Mouse (Mus musculus): ENCODE measurements at regions not wholly inside any gene's neighbourhood (a gene's known extent, or its start where the extent isn't known, plus 50 kb on each side); places are given as distances from the start of the nearest gene placed in this dataset.

DNA sequence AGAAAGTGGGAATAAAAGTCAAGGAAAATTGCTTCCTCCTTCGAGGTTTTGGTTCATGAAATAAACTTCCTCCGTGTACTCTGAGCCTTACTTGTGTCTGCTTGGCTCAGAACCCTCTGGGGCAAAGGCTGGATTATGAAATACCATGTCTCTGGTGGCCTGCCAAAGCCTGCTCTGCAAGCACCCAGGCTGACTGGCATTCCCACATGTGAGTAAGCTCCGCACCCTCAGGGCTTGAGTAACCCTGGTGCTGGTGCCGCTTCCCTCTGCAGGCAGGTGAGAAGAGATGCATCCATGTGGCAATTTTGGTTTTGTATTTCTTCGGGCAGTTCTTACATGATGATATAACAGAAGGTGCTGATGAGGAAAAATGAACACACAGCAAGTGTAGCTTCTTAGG lies 66.0 kb downstream of the Nr2f2 start:
- TF ChIP-seq CTCF (IDR thresholded peaks at IDR 0.05; ENCODE audit: low read depth): no peak; the same call in 1 of the 2 replicates
- no peaks in the 10 kb centered on the region for H3K27me3 ChIP-seq (ENCODE audit: insufficient read depth, low read length)
- WGBS: 56% methylated on average over 5 of the region's 5 CpGs
- no peak overlapping the region for H3K4me2 ChIP-seq (ENCODE audit: low read depth, low read length)
- H3K27ac ChIP-seq: no peak overlapping the region
- DNase-seq (ENCODE audit: low spot score) (no peak), ATAC-seq (no peak)
- H3K36me3 ChIP-seq (ENCODE audit: insufficient read depth, low read length): no peaks in the 10 kb centered on the region
- H3K9me3 ChIP-seq (ENCODE audit: low read length): no peaks in the 10 kb centered on the region
- H3K4me3 ChIP-seq (ENCODE audit: low read length): no peak overlapping the region
- no peaks in the 10 kb centered on the region for H3K4me1 ChIP-seq (ENCODE audit: insufficient read depth, low read length)
- no peak overlapping the region for H3K9ac ChIP-seq (replicated peaks; ENCODE audit: low read length)

DNA sequence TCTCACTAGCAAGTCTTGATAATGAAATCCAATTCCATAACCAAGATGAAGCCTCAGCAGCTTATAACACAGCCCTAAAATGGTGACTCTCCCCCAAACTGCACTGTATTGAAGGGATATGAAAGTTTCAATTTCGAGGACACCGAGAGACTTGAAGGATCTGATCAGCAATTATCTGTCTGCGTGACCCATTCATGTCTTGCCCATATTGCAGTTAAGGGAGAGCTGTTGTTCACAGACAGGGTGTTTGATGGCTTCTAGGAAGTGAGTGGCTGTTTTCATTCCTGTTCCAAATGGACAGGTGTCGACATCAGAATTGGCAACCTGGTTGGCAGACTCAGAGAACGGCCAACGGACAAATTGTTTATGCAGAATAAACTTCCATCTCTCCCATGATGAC lies 75.1 kb downstream of the Nr2f2 start:
- Histone ChIP-seq H3K36me3 (ENCODE audit: insufficient read depth, low read length) (no peaks in the 10 kb centered on the region), H3K9me3 (ENCODE audit: low read length) (no peaks in the 10 kb centered on the region), H3K9ac (replicated peaks; ENCODE audit: low read length) (no peak overlapping the region), H3K27ac (no peak overlapping the region), H3K4me2 (ENCODE audit: low read depth, low read length) (no peak overlapping the region), H3K4me1 (ENCODE audit: insufficient read depth, low read length) (no peaks in the 10 kb centered on the region), H3K4me3 (ENCODE audit: low read length) (no peak overlapping the region), H3K27me3 (ENCODE audit: insufficient read depth, low read length) (peaks cover 23% of the 10 kb centered on the region)
- WGBS: 84% methylated on average over 6 of the region's 6 CpGs
- no peak for TF ChIP-seq CTCF (IDR thresholded peaks at IDR 0.05; ENCODE audit: low read depth)
- no peak for ATAC-seq
- DNase-seq (ENCODE audit: low spot score): no peak

DNA sequence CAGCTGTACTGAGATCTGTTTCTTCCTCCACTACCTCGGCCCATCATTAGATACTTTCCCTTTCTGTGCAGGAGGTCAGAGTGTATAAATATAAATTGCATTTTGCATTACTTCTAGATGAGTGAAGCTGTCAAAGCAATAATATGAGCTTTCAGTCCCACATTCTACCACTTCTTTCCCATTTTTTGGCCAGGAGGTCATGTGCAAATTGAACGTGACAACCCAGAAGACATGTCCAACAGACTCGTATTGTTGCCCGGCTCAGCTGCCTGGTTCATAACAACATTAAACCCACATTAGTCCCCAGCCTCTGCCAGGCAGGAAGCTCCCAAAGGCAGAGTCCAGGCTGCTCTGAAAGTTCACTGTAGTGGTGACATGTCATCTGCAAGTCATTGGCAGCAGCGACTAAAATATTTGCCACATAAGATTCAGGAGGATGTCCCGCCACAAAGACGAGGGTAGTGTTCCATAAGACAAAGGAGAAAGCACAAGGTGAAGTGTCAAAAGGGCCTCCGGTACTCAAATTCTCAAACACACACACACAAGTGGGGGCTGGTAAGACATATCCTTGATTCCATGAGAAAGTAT lies 75.7 kb downstream of the Nr2f2 start:
- no peaks in the 10 kb centered on the region for H3K9me3 ChIP-seq (ENCODE audit: low read length)

DNA sequence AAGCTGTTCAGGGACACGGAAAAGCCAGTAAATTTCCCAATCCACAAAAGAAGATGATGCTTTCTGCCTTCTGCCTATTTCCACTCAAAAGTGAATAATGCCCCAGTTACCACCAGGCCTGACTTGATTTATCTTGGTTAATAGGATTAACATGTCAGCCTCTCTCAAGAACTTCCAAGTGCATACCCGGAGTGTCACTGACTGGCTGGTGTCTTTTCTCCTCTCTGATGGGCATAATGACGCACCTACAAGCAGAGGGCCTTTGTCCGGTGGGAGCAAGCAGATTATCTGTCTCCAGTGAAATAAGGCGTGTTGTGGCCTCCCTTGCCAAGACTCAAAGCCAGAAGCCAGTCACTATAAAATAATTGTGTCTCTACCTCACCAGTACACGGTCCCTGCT lies 76.3 kb downstream of the Nr2f2 start:
- Histone ChIP-seq H3K36me3 (ENCODE audit: insufficient read depth, low read length) (no peaks in the 10 kb centered on the region), H3K27me3 (ENCODE audit: insufficient read depth, low read length) (peaks cover 28% of the 10 kb centered on the region), H3K9me3 (ENCODE audit: low read length) (no peaks in the 10 kb centered on the region), H3K27ac (no peak overlapping the region), H3K4me1 (ENCODE audit: insufficient read depth, low read length) (no peaks in the 10 kb centered on the region), H3K4me2 (ENCODE audit: low read depth, low read length) (no peak overlapping the region), H3K4me3 (ENCODE audit: low read length) (no peak overlapping the region), H3K9ac (replicated peaks; ENCODE audit: low read length) (no peak overlapping the region)
- DNase-seq (ENCODE audit: low spot score) (peak; percentile 23), ATAC-seq (no peak)
- WGBS: 43% methylated on average over 6 of the region's 6 CpGs
- TF ChIP-seq CTCF (IDR thresholded peaks at IDR 0.05; ENCODE audit: low read depth): no peak

More for the DNA sequence above, 75.7 kb downstream of the Nr2f2 start:
- H3K27ac ChIP-seq: no peak overlapping the region
- ATAC-seq (no peak), DNase-seq (ENCODE audit: low spot score) (peak; percentile 16)
- H3K27me3 ChIP-seq (ENCODE audit: insufficient read depth, low read length): peaks cover 23% of the 10 kb centered on the region
- no peaks in the 10 kb centered on the region for H3K4me1 ChIP-seq (ENCODE audit: insufficient read depth, low read length)
- no peak overlapping the region for H3K4me2 ChIP-seq (ENCODE audit: low read depth, low read length)
- no peak overlapping the region for H3K9ac ChIP-seq (replicated peaks; ENCODE audit: low read length)
- TF ChIP-seq CTCF (IDR thresholded peaks at IDR 0.05; ENCODE audit: low read depth): no peak
- 63% methylated on average over 8 of the region's 8 CpGs for WGBS
- no peak overlapping the region for H3K4me3 ChIP-seq (ENCODE audit: low read length)
- no peaks in the 10 kb centered on the region for H3K36me3 ChIP-seq (ENCODE audit: insufficient read depth, low read length)

DNA sequence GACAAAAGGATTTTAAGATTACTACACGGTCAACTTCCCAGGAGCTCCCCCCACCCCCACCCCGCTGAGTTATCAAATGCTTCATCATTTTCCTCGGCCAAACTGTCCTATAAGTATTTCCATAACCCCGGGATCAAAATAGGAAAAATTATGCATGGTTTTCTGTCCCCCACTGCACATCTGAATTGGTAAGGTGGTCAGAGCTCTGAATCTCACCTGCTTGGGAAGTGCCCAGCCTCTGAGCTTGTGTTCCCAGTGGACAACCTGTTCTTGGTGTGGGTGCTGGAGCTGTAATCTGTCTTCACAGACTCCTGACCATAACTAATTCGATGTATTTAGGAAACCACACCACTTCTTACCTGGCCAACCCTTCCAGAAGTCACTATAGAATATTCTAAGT lies 77.9 kb downstream of the Nr2f2 start:
- no peak for ATAC-seq
- DNase-seq (ENCODE audit: low spot score): no peak
- Histone ChIP-seq H3K27ac (no peak overlapping the region), H3K27me3 (ENCODE audit: insufficient read depth, low read length) (peaks cover 43% of the 10 kb centered on the region), H3K4me3 (ENCODE audit: low read length) (no peak overlapping the region), H3K4me2 (ENCODE audit: low read depth, low read length) (no peak overlapping the region; the same call in 1 of the 2 replicates), H3K9ac (replicated peaks; ENCODE audit: low read length) (no peak overlapping the region), H3K36me3 (ENCODE audit: insufficient read depth, low read length) (no peaks in the 10 kb centered on the region), H3K4me1 (ENCODE audit: insufficient read depth, low read length) (no peaks in the 10 kb centered on the region), H3K9me3 (ENCODE audit: low read length) (no peaks in the 10 kb centered on the region)
- 24% methylated on average over 5 of the region's 5 CpGs for WGBS
- TF ChIP-seq CTCF (IDR thresholded peaks at IDR 0.05; ENCODE audit: low read depth): no peak

DNA sequence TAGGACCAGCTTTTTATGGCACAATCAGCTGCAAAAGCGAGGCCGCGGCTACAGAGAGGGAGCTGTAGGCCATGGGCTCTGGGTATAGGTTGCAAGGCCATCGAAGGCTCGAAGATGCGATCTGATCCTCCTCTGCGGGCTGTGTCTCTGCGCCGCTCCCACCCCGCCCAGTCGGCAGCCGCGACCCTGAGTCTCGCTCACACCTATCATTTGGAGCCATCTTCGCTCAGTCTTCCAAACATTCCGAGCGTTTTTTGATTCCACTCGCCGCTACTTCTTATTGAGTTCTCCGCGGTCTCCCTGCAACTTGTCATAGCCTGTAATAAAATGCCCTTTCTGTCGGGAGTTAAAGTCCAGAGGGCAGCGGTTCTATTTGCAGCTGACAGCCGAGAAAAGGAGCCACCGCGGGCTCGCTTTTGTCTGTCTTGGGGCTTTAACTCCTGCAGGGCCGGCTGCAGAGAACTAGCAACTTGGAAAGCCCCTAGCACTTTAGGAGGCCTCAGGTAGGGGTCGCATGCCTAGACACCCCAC lies 78.6 kb downstream of the Nr2f2 start:
- ATAC-seq: no peak
- no peak for TF ChIP-seq CTCF (IDR thresholded peaks at IDR 0.05; ENCODE audit: low read depth)
- no peak overlapping the region for H3K27ac ChIP-seq
- H3K4me1 ChIP-seq (ENCODE audit: insufficient read depth, low read length): no peaks in the 10 kb centered on the region
- no peak overlapping the region for H3K9ac ChIP-seq (replicated peaks; ENCODE audit: low read length)
- no peak for DNase-seq (ENCODE audit: low spot score)
- H3K9me3 ChIP-seq (ENCODE audit: low read length): no peaks in the 10 kb centered on the region
- peak overlapping the region; percentile 7 for H3K4me3 ChIP-seq (ENCODE audit: low read length)
- WGBS: 1% methylated on average over 29 of the region's 29 CpGs
- no peaks in the 10 kb centered on the region for H3K36me3 ChIP-seq (ENCODE audit: insufficient read depth, low read length)
- peak overlapping the region; percentile 44 for H3K4me2 ChIP-seq (ENCODE audit: low read depth, low read length)
- H3K27me3 ChIP-seq (ENCODE audit: insufficient read depth, low read length): peaks cover 50% of the 10 kb centered on the region

DNA sequence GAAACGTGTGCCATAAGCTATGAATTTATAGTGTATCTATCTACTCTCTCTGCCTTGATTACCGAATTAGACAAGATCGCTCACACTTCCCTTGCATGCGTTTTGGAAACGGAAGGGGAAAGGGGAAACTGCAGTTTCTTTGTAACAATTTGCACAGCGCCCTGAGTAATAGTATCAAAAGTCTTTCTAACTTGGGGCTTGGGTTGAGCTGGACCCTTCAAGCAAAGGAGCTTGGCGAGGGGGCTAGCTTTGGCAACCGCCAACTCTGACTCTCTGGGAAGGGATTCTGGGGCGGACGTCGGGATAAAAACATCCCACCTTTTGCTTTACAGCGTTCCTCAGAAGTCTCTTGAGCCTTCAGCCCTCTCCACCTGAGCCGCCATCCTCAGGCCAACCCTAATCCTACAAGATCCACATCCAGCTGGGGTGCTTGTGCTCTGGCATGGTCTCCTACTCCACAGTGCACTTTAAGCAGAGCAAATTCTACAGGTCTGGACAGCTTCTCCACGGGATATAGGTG lies 79.6 kb downstream of the Nr2f2 start:
- ATAC-seq (no peak), DNase-seq (ENCODE audit: low spot score) (no peak)
- 18% methylated on average over 14 of the region's 14 CpGs for WGBS
- Histone ChIP-seq H3K4me2 (ENCODE audit: low read depth, low read length) (no peak overlapping the region), H3K4me3 (ENCODE audit: low read length) (no peak overlapping the region), H3K27ac (no peak overlapping the region), H3K9ac (replicated peaks; ENCODE audit: low read length) (no peak overlapping the region), H3K4me1 (ENCODE audit: insufficient read depth, low read length) (no peaks in the 10 kb centered on the region), H3K36me3 (ENCODE audit: insufficient read depth, low read length) (no peaks in the 10 kb centered on the region), H3K27me3 (ENCODE audit: insufficient read depth, low read length) (peaks cover 59% of the 10 kb centered on the region), H3K9me3 (ENCODE audit: low read length) (no peaks in the 10 kb centered on the region)
- TF ChIP-seq CTCF (IDR thresholded peaks at IDR 0.05; ENCODE audit: low read depth): no peak

Data from hindbrain, postnatal 0 days (tissue).